Mouse (Mus musculus) stomach, adult 2 months (tissue): ENCODE data around the gene B4galt3. TPM values are rescaled to one million over a fixed set of nuclear protein-coding genes. Genes with fewer than 3 reads are reported as not detected.

Experiments used
- polyA plus RNA-seq: library from polyadenylated mRNA; depleted of rRNA; stranded (reverse); fragments of >200 nt; gene quantifications from 2 replicates; pipeline ENCODE4 v1.2.3, GENCODE M21; 2012; rRNA removed

B4galt3 gene
- 40.4 and 47.1 TPM in 2 replicates for polyA plus RNA-seq

GRCm38 (mm10) chr1:171269848-171270572 lies at the start of gene B4galt3:
Gene B4galt3 (plus strand): TSS chr1:171270328.

GRCm38 (mm10) chr1:171222238-171223155 lies 47.6 kb upstream of the B4galt3 start, which contains the start of gene Tomm40l:
Gene Tomm40l (minus strand): TSS chr1:171222514.

GRCm38 (mm10) chr1:171224857-171225256 lies 45.3 kb upstream of the B4galt3 start, which contains the start of gene Apoa2:
Gene Apoa2 (plus strand): TSS chr1:171225054.

GRCm38 (mm10) chr1:171234126-171234525 lies 36.0 kb upstream of the B4galt3 start, which contains the start of gene Fcer1g:
Gene Fcer1g (minus strand): TSS chr1:171234365.

GRCm38 (mm10) chr1:171249913-171250600 lies 20.1 kb upstream of the B4galt3 start, which contains the start of gene Adamts4:
Gene Adamts4 (plus strand): TSS chr1:171250421.

GRCm38 (mm10) chr1:171250680-171251593 lies 19.2 kb upstream of the B4galt3 start, which contains the start of gene Ndufs2:
Gene Ndufs2 (minus strand): TSS chr1:171251388.

GRCm38 (mm10) chr1:171280916-171281527 lies 10.9 kb downstream of the B4galt3 start, which contains the start of gene Ppox:
Gene Ppox (minus strand): TSS chr1:171281186.

GRCm38 (mm10) chr1:171287136-171288081 lies 17.3 kb downstream of the B4galt3 start, which contains the start of gene Usp21:
Gene Usp21 (minus strand): TSS chr1:171287991.

GRCm38 (mm10) chr1:171294298-171295062 lies 24.4 kb downstream of the B4galt3 start, which contains the start of gene Ufc1:
Gene Ufc1 (minus strand): TSS chr1:171295024.

Other genes with a start within 250 kb of the B4galt3 start
- gene Fcgr3, start 205.4 kb upstream of the B4galt3 start, polyA plus RNA-seq: 3.2 and 4.2 TPM in 2 replicates
- 1.2 and 1.4 TPM in 2 replicates for gene Cfap126, start 156.4 kb upstream of the B4galt3 start, polyA plus RNA-seq
- gene Sdhc, start 119.7 kb upstream of the B4galt3 start, polyA plus RNA-seq: 87.8 and 99.3 TPM in 2 replicates
- gene Mpz, start 119.6 kb upstream of the B4galt3 start, polyA plus RNA-seq: 0.87 and 1.1 TPM in 2 replicates
- gene Pcp4l1, start 74.1 kb upstream of the B4galt3 start, polyA plus RNA-seq: 41.3 and 54.6 TPM in 2 replicates
- gene Nr1i3, start 56.4 kb upstream of the B4galt3 start, polyA plus RNA-seq: 0.04 and 0.11 TPM in 2 replicates
- gene Tomm40l, start 47.8 kb upstream of the B4galt3 start, polyA plus RNA-seq: 20.4 and 21.3 TPM in 2 replicates
- 0.42 and 1.5 TPM in 2 replicates for gene Apoa2, start 45.3 kb upstream of the B4galt3 start, polyA plus RNA-seq
- gene Fcer1g, start 36.0 kb upstream of the B4galt3 start, polyA plus RNA-seq: 16.4 and 22.5 TPM in 2 replicates
- 2.8 and 2.9 TPM in 2 replicates for gene Adamts4, start 19.9 kb upstream of the B4galt3 start, polyA plus RNA-seq
- 62.4 and 62.6 TPM in 2 replicates for gene Ndufs2, start 18.9 kb upstream of the B4galt3 start, polyA plus RNA-seq
- 16.4 and 17.4 TPM in 2 replicates for gene Ppox, start 10.9 kb downstream of the B4galt3 start, polyA plus RNA-seq
- 19.0 and 19.2 TPM in 2 replicates for gene Usp21, start 17.7 kb downstream of the B4galt3 start, polyA plus RNA-seq
- 8.7 and 9.2 TPM in 2 replicates for gene Ufc1, start 24.7 kb downstream of the B4galt3 start, polyA plus RNA-seq
- gene Dedd, start 58.8 kb downstream of the B4galt3 start, polyA plus RNA-seq: 16.3 and 18.4 TPM in 2 replicates
- 39.2 and 41.0 TPM in 2 replicates for gene Nit1, start 75.3 kb downstream of the B4galt3 start, polyA plus RNA-seq
- gene Pfdn2, start 75.3 kb downstream of the B4galt3 start, polyA plus RNA-seq: 1.2 and 1.9 TPM in 2 replicates
- 0.18 and 0.57 TPM in 2 replicates for gene Klhdc9, start 90.5 kb downstream of the B4galt3 start, polyA plus RNA-seq
- 10.8 and 11.6 TPM in 2 replicates for gene Nectin4, start 99.8 kb downstream of the B4galt3 start, polyA plus RNA-seq
- 1.1 and 1.5 TPM in 2 replicates for gene Arhgap30, start 118.6 kb downstream of the B4galt3 start, polyA plus RNA-seq
- gene Usf1, start 141.0 kb downstream of the B4galt3 start, polyA plus RNA-seq: 35.3 and 39.4 TPM in 2 replicates
- gene Tstd1, start 148.5 kb downstream of the B4galt3 start, polyA plus RNA-seq: 26.3 and 54.4 TPM in 2 replicates
- gene F11r, start 167.2 kb downstream of the B4galt3 start, polyA plus RNA-seq: 43.0 and 50.4 TPM in 2 replicates
- 0.88 and 2.0 TPM in 2 replicates for gene Alyref2, start 233.2 kb downstream of the B4galt3 start, polyA plus RNA-seq